Mouse (Mus musculus) adrenal gland, adult (tissue): ENCODE data around the gene Hmgb3.
"Not testable (repeated sequence)": the region's sequence is repeated elsewhere in the genome, so short reads cannot be mapped to it uniquely, and the experiment has no call there.

Experiments
- DNase-seq, 2 experiments: peaks; one replicate each; pipeline ENCODE4 v3.0.0; 2022 to 2023; ENCODE audit warnings: low spot score in 1 of 2; ENCODE audit not compliant: inconsistent age in 2 of 2

The Hmgb3 gene

GRCm38 (mm10) chrX:71555415-71556114 lies at the start of gene Hmgb3:
TSS of gene Hmgb3 (plus strand) at chrX:71555918.
- peak; percentile 87 to 93 for DNase-seq

DNA sequence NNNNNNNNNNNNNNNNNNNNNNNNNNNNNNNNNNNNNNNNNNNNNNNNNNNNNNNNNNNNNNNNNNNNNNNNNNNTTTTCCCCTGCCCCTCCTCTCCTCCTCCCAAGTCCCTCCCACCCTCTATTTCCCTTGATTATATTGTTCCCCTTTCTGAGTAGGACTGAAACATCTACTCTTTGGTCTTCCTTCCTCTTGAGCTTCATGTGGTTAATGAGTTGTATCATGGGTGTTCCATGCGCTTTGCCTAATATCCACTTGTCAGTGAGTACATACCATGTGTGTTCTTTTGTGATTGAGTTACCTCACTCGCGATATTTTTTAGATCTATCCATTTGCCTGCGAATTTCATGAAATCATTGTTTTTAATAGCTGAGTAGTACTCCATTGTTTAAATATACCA lies 49.1 kb upstream of the Hmgb3 start:
- DNase-seq: not testable (repeated sequence)

DNA sequence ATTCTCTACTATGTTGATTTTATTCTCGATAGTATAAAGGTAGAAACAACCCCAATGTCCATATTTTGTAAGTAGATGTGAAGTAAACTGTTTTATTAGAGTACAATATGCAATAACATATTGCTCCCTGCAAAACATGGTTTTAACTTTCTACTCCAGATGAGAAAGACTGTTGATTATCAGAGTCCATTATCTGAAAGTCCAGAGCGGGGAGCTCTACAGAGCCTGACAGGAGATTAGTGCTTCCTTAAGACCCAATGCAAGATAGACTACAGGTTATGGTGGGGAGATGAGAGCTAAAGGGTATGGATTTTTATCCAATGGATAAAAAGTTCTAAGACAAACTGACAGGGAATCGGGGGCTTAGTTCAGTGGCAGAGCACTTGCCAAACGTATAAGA lies 36.5 kb upstream of the Hmgb3 start:
- no peak for DNase-seq

GRCm38 (mm10) chrX:71522889-71523288 lies 32.8 kb upstream of the Hmgb3 start:
- no peak for DNase-seq

DNA sequence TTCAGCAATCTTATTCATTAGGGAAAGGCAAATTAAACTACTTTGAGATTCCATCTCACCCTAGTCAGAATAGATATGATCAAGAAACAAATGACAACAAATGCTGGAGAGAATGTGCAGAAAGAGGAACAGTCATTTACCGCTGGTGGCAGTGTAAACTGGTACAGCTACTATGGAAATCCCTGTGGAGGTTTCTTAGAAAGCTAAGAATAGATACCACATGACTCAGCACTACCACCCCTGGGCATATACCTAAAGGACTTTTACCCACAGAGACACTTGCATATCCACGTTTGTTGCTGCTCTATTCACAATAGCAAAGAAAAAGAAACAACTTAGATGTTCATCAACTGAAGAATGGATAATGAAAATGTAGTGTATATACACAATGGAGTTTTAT lies 31.4 kb upstream of the Hmgb3 start:
- DNase-seq: peak in 1 of 2 experiments; percentile 22

- DNase-seq: peak in 1 of 2 experiments; percentile 16
Measured at GRCm38 (mm10) chrX:71525593-71526299, 30.0 kb upstream of the Hmgb3 start.

GRCm38 (mm10) chrX:71527461-71527860 lies 28.3 kb upstream of the Hmgb3 start:
- peak; percentile 75 to 85 for DNase-seq

DNA sequence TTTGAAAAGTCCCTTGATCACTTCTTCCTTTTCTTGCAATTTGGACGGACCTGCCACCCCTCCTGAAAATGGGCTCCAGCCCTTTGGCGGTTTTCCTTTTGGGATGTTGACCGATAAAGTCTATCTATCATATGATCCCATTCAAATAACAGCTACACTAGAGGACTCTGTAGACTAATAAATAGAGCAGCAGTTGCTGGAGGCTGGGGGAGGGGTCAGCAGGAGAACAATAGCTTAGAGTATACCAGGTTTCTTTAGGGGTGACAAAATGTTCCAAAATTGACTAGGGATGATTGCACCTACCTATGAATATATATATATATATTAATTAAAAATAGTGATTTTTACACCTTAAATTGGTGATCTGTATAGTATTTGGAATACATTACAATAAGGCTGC lies 27.6 kb upstream of the Hmgb3 start:
- DNase-seq: no peak

- peak in 1 of 2 experiments; percentile 86 for DNase-seq
Measured at GRCm38 (mm10) chrX:71528646-71529045, 27.1 kb upstream of the Hmgb3 start.

DNA sequence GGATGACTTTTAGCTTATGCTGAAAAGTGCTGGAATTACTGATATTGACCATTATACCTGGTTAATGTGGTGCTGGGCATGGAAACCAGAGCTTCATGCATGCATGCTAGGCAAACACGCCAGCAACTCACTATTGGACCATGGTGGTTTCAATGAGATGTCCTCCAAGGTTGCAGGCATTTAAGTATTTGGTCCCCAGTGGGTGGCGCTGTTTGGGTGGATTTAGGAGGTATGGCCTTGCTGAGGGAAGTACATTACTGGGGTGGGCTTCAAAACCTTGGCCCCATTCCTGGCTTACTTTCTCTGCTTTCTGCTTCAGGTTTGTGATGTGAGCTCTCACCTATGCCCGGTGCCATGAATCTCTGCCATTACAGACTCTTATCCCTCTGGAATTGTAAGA lies 23.1 kb upstream of the Hmgb3 start:
- peak in 1 of 2 experiments; percentile 26 for DNase-seq

- no peak for DNase-seq
Measured at GRCm38 (mm10) chrX:71534102-71534501, 21.6 kb upstream of the Hmgb3 start.

GRCm38 (mm10) chrX:71537791-71538190 lies 17.9 kb upstream of the Hmgb3 start:
- DNase-seq: peak; percentile 61 to 79

- peak in 1 of 2 experiments; percentile 77 for DNase-seq
Measured at GRCm38 (mm10) chrX:71540821-71541510, 14.8 kb upstream of the Hmgb3 start.

GRCm38 (mm10) chrX:71544731-71545130 lies 11.0 kb upstream of the Hmgb3 start:
- DNase-seq: no peak

- no peak for DNase-seq
Measured at GRCm38 (mm10) chrX:71545163-71545562, 10.6 kb upstream of the Hmgb3 start.

- DNase-seq: peak; percentile 46 to 76
Measured at GRCm38 (mm10) chrX:71556115-71556941, 610 bp downstream of the Hmgb3 start.

DNA sequence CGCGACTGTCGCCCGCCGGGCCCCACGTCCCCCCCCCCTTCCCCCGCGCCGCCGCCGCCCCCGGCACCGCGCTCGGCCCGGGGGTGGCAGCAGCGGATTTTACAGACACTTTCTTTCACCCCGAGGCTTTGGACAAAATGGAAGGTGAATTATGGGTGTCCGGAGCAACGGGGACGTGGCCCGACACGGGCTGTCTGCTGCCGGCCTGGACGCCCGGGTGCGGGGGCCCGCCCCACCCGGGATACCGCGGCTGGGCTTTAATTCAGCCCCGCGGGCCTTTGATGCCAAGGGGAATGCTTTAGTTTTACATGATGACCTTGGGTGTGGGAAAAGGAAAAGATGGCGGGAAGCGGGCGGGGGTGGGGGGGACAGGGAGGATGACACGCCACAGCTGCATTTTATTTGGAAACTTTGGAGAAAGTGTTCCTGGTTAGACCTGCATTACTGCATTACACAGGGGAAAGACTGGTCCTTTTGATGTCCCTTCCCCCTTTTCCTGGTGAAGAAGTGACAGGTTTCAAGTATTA lies 1.3 kb downstream of the Hmgb3 start:
- DNase-seq: peak; percentile 34 to 63

DNA sequence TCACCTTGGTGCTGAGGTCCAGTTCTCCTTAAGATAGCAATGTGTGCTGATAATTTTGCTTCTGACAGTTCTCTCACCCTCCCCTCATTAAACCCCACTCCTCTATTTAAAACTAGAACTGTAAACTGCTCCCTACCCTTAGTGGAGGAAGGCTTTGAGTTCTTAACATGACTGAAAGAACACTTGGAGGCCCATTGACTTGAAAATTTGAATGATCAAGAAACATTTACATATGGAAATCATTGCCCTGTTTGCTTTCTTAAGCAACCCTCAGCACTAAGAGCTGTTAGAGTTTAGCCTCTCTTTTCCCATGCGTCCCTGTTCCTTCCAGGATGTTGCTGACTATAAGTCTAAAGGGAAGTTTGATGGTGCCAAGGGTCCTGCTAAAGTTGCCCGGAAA lies 3.6 kb downstream of the Hmgb3 start:
- no peak for DNase-seq

GRCm38 (mm10) chrX:71560796-71561195 lies 5.1 kb downstream of the Hmgb3 start:
- no peak for DNase-seq

GRCm38 (mm10) chrX:71573132-71573900 lies 17.6 kb downstream of the Hmgb3 start:
- DNase-seq: peak in 1 of 2 experiments; percentile 33
